Mouse (Mus musculus) layer of hippocampus, postnatal 25 days (tissue): ENCODE measurements around the gene Fam3b. TPM values are rescaled to one million over a fixed set of nuclear protein-coding genes. Genes with fewer than 3 reads are reported as not detected.

Source experiments
- DNase-seq, 2 experiments: peaks; one replicate each; pipeline ENCODE4 v3.0.0; 2022; ENCODE audit warnings: mixed read lengths in 2 of 2, low spot score in 1 of 2; ENCODE audit errors: extremely low spot score in 1 of 2
- total RNA-seq, 2 experiments: library from RNA; stranded (reverse); gene quantifications; 2 replicates each; pipeline ENCODE4 v1.2.3; 2021

Fam3b gene
- total RNA-seq, 2 experiments from 2014 or later = not detected

- no peak for DNase-seq
These were observed 18.6 kb downstream of the Fam3b start for GRCm38 (mm10) chr16:97496026-97496425.

- no peak for DNase-seq
These were observed 22.2 kb downstream of the Fam3b start for GRCm38 (mm10) chr16:97492369-97492768.

- DNase-seq = no peak
These were observed 36.0 kb downstream of the Fam3b start for GRCm38 (mm10) chr16:97478655-97479054.

GRCm38 (mm10) chr16:97476524-97476923 is 38.1 kb downstream of the Fam3b start:
- no peak for DNase-seq

- no peak for DNase-seq
These were observed 39.0 kb downstream of the Fam3b start for GRCm38 (mm10) chr16:97475581-97475980.

- no peak for DNase-seq
These were observed 39.9 kb downstream of the Fam3b start for GRCm38 (mm10) chr16:97474671-97475070.

GRCm38 (mm10) chr16:97467993-97468791 is 46.4 kb downstream of the Fam3b start:
- DNase-seq = no peak

GRCm38 (mm10) chr16:97467472-97467871 is 47.1 kb downstream of the Fam3b start:
- no peak for DNase-seq

GRCm38 (mm10) chr16:97466182-97466957 is 48.2 kb downstream of the Fam3b start:
- DNase-seq = no peak

- no peak for DNase-seq
These were observed 52.0 kb downstream of the Fam3b start, which contains the start of gene Mx1 for GRCm38 (mm10) chr16:97462481-97463181. Gene Mx1, minus strand, starts transcription at chr16:97462907.

- DNase-seq = no peak
These were observed 53.3 kb downstream of the Fam3b start for GRCm38 (mm10) chr16:97461271-97461670.

GRCm38 (mm10) chr16:97459831-97460230 is 54.8 kb downstream of the Fam3b start:
- DNase-seq = no peak

- no peak for DNase-seq
These were observed 67.2 kb downstream of the Fam3b start for GRCm38 (mm10) chr16:97447386-97447785.

GRCm38 (mm10) chr16:97443670-97444263 is 70.8 kb downstream of the Fam3b start:
- no peak for DNase-seq

GRCm38 (mm10) chr16:97441967-97442366 is 72.6 kb downstream of the Fam3b start:
- no peak for DNase-seq

- no peak for DNase-seq
These were observed 76.4 kb downstream of the Fam3b start for GRCm38 (mm10) chr16:97438191-97438590.

GRCm38 (mm10) chr16:97437448-97438056 is 77.1 kb downstream of the Fam3b start:
- no peak for DNase-seq

- no peak for DNase-seq
These were observed 80.4 kb downstream of the Fam3b start for GRCm38 (mm10) chr16:97434206-97434605.

GRCm38 (mm10) chr16:97431328-97431727 is 83.3 kb downstream of the Fam3b start:
- DNase-seq = no peak

- no peak for DNase-seq
These were observed 84.5 kb downstream of the Fam3b start for GRCm38 (mm10) chr16:97430091-97430490.
